Mouse (Mus musculus) midbrain, embryonic 13.5 days (tissue): Measurements from ENCODE around the gene Rabggtb. TPM values are rescaled to one million over a fixed set of nuclear protein-coding genes. Genes with fewer than 3 reads are reported as not detected.
A peak's percentile ranks its signal among the peaks of the same experiment; 100 is the strongest.

ENCODE experiments used
- ATAC-seq: fragments of 200-750 bp; cut with Nextera tagmentation; 2 replicates; pipeline ENCODE4 v1.8.0; 2017; ENCODE audit warnings: mild to moderate bottlenecking, moderate TSS enrichment, moderate library complexity
- H3K27ac ChIP-seq: fragments of 300-500 bp; sonication (generic); 2 replicates; pipeline ENCODE4 v1.5.1; 2015; ENCODE audit warnings: inconsistent platforms, mild to moderate bottlenecking, moderate library complexity
- H3K27me3 ChIP-seq: fragments of 300-500 bp; sonication (generic); 2 replicates; pipeline ENCODE4 v1.6.1; 2015; ENCODE audit warnings: mild to moderate bottlenecking, inconsistent platforms
- H3K36me3 ChIP-seq: fragments of 300-500 bp; sonication (generic); 2 replicates; pipeline ENCODE4 v1.6.1; 2015; ENCODE audit warnings: mild to moderate bottlenecking, inconsistent platforms
- H3K4me1 ChIP-seq: fragments of 300-500 bp; sonication (generic); replicated peaks from 2 replicates; pipeline ENCODE4 v1.6.1; 2015; ENCODE audit warnings: inconsistent platforms
- H3K4me2 ChIP-seq: fragments of 300-500 bp; sonication (generic); replicated peaks from 2 replicates; pipeline ENCODE4 v1.6.1; 2015; ENCODE audit warnings: moderate library complexity, mild to moderate bottlenecking, inconsistent platforms
- H3K4me3 ChIP-seq: fragments of 300-500 bp; sonication (generic); replicated peaks from 2 replicates; pipeline ENCODE4 v1.5.1; 2015; ENCODE audit warnings: mild to moderate bottlenecking, inconsistent platforms
- H3K9ac ChIP-seq: fragments of 300-500 bp; sonication (generic); replicated peaks from 2 replicates; pipeline ENCODE4 v1.6.1; 2015; ENCODE audit warnings: mild to moderate bottlenecking, inconsistent platforms
- H3K9me3 ChIP-seq: fragments of 300-500 bp; sonication (generic); 2 replicates; pipeline ENCODE4 v1.6.1; 2016; ENCODE audit warnings: mild to moderate bottlenecking, inconsistent platforms
- WGBS: fragments of 180-500 bp; shearing (Covaris S2); methylation state at CpG from one replicate; pipeline ENCODE4 v1.1.7; 2015; 5-methylcytosine and 5-hydroxymethylcytosine counted together
- polyA plus RNA-seq: library from polyadenylated mRNA; unstranded; fragments of >200 nt; fragmentation: Nextera tagmentation; extraction: Ambion mirVana; gene quantifications from 2 replicates; pipeline ENCODE4 v1.2.1, GENCODE M21; 2015

Gene Rabggtb
- polyA plus RNA-seq, 1 experiment from 2014 or later = 42.4 TPM

DNA sequence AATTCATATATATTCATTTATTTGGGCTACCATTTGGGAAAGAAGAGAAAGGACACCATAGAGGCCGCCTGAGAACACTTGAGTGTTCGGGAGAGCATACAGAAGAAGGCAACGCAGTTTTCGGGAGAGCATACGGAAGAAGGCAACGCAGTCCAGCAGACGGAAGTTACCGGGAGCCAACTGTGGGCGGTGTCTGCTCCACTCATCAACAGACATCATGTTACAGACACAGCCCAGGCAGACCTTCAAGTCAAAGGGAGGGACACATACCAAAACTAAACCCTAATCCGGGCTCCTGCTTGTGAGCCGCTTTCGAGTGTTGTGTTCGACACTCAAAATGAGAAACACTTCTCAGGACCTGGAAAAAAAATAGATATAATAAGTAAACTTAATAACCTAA, 28.8 kb upstream of the Rabggtb start:
- ATAC-seq = no peak
- Histone ChIP-seq H3K36me3 (peaks cover 13% of the 10 kb centered on the region), H3K4me1 (peaks cover 18% of the 10 kb centered on the region), H3K4me3 (no peak overlapping the region), H3K9ac (no peak overlapping the region), H3K9me3 (no peaks in the 10 kb centered on the region), H3K27me3 (no peaks in the 10 kb centered on the region), H3K27ac (no peak overlapping the region), H3K4me2 (no peak overlapping the region)
- WGBS = 95% methylated on average over 13 of the region's 13 CpGs

DNA sequence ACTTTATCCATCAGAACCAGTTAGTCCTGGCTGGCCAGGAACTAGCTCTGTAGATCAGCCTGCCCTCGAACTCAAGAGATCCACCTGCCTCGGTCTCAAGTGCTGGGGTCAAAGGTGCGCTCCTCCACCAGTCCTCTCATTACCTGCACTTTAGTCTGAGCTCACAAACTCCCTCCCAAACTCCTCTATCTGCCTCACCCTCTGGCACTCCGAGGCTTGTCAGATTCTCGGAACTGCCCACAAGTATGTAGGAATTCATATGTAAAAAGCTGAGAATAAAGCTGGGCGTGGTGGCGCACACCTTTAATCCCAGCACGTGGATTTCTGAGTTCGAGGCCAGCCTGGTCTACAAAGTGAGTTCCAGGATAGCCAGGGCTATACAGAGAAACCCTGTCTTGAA, 27.7 kb upstream of the Rabggtb start:
- no peak overlapping the region for H3K4me2 ChIP-seq
- H3K9ac ChIP-seq = no peak overlapping the region
- 91% methylated on average over 9 of the region's 9 CpGs for WGBS
- H3K36me3 ChIP-seq = peaks cover 20% of the 10 kb centered on the region
- no peaks in the 10 kb centered on the region for H3K9me3 ChIP-seq
- H3K4me3 ChIP-seq = no peak overlapping the region
- no peaks in the 10 kb centered on the region for H3K27me3 ChIP-seq
- no peak for ATAC-seq
- no peak overlapping the region for H3K27ac ChIP-seq
- H3K4me1 ChIP-seq = peaks cover 18% of the 10 kb centered on the region

DNA sequence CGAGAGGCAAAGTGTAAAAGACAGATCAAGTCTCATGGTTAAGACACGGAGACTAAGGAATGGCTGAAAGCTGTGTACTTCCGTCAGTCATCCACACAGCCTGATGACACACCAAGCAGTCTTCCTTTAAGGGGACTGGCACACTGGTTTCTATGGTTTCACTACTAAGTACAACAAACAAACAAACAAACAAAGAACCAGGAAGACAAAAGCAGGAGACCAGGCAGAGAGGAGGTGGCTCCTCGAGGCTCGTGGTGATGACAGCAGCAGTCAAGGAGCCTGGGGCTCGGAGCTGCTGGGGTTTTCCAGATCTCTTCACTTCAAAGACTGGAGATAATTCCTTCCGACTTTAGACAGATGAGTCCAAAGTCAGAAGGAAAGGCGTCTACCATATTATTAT, 27.2 kb upstream of the Rabggtb start:
- Histone ChIP-seq H3K9me3 (no peaks in the 10 kb centered on the region), H3K9ac (no peak overlapping the region), H3K4me1 (peaks cover 17% of the 10 kb centered on the region), H3K36me3 (peaks cover 20% of the 10 kb centered on the region), H3K4me3 (no peak overlapping the region), H3K27me3 (no peaks in the 10 kb centered on the region), H3K27ac (no peak overlapping the region), H3K4me2 (no peak overlapping the region)
- 86% methylated on average over 8 of the region's 8 CpGs for WGBS
- no peak for ATAC-seq

DNA sequence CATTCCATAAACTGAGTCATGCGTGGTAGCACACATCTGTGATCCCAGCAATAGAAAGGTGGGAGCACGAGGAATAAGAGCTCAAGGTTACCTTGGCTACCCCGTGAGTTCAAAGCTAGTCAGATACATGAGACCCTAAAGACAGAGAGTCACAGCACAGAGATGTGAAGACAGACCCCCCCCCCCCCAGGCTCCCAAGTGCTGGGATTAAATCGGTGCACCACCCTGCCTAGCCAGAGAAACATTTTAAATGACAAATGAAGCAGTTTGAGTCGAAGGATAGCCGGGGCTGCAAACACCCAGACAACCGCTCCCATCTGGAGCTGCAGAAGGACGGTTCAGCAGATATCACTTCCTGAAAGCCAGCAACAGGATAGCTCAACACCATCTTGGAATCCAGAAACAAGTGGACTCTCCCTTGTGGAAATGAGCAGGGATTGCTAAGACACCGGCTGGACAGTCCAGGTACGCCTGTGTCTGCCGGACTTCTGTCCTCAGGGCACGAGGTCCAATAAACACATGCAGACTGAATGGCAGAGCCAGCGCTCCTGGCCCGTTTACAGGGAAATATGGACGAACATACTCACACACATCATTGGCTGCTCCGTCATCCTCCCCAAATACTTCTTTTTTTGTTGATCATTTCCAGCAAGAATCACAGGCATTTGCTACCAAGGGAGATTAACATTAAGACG, 24.5 kb upstream of the Rabggtb start:
- Histone ChIP-seq H3K27me3 (no peaks in the 10 kb centered on the region), H3K4me2 (no peak overlapping the region), H3K4me1 (no peaks in the 10 kb centered on the region), H3K9ac (no peak overlapping the region), H3K4me3 (no peak overlapping the region), H3K36me3 (peaks cover 43% of the 10 kb centered on the region), H3K27ac (no peak overlapping the region), H3K9me3 (no peaks in the 10 kb centered on the region)
- ATAC-seq = no peak
- WGBS = 95% methylated on average over 17 of the region's 17 CpGs

DNA sequence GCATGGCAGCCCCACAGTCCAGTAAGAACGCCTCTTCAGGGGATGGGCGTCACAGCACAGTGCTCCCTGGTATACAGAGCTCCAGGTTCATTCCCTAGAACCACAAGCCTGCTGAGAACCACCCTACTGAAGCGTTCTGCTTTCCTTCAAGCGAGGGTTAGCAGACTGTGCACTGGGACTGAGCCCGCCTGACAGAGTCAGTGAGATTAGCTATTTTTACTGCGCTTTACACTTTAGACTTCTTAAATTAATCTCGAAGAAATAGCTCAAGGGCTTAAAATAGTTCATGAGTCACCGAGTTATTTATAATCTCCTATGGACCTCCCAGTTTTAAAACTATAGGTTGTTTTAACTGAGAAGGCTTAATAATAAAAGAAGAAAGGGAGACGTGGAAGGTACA, 23.1 kb upstream of the Rabggtb start:
- Histone ChIP-seq H3K9me3 (no peaks in the 10 kb centered on the region), H3K4me3 (no peak overlapping the region), H3K9ac (no peak overlapping the region), H3K27me3 (no peaks in the 10 kb centered on the region), H3K4me1 (no peaks in the 10 kb centered on the region), H3K4me2 (no peak overlapping the region), H3K36me3 (peaks cover 50% of the 10 kb centered on the region), H3K27ac (no peak overlapping the region)
- ATAC-seq = no peak
- 93% methylated on average over 9 of the region's 9 CpGs for WGBS

DNA sequence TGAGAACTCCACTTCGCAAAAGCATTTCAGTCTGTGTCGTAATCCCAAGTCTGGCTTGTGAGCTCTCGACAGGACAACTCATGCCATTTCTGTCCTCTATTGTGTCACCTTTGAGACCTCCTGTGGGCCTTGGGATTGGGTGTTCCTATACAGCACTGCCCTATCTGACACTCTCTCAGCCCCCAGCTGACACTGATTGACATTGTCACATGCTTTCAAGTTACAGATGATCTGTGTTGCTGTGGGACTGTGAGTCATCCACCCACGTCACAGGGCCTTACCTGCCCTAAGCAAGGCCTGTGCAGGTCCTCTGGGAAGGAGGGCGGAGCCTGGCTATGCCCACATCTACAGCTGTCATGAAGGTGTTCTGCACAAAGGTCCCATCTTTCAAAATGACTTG, 19.7 kb upstream of the Rabggtb start:
- H3K36me3 ChIP-seq = peaks cover 59% of the 10 kb centered on the region
- ATAC-seq = no peak
- WGBS = 96% methylated on average over 5 of the region's 5 CpGs

DNA sequence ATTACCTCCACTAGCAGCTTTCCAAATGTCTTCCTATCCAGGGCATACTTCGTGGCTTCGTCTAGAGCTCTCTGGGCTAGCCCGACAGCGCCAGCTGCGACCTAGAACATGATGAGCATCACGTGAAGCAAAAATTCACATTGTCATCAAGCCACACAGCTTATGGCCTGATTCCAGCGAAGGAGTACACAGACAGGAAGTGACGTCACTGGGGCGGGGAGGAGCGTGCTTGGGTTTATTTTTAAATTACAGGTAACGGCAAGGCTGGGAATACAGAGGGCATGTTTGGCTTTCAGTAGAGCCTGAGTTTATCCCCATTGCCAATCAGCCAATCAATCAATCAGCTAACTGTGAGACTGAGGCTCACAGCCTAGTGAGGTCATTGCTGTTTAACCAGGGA, 16.7 kb upstream of the Rabggtb start:
- no peak overlapping the region for H3K27ac ChIP-seq
- H3K9me3 ChIP-seq = no peaks in the 10 kb centered on the region
- H3K9ac ChIP-seq = no peak overlapping the region
- no peak overlapping the region for H3K4me2 ChIP-seq
- no peak for ATAC-seq
- no peak overlapping the region for H3K4me3 ChIP-seq
- H3K4me1 ChIP-seq = no peaks in the 10 kb centered on the region
- no peaks in the 10 kb centered on the region for H3K27me3 ChIP-seq
- WGBS = 98% methylated on average over 11 of the region's 11 CpGs
- H3K36me3 ChIP-seq = peaks cover 58% of the 10 kb centered on the region

More for the DNA sequence above, 19.7 kb upstream of the Rabggtb start:
- H3K9me3 ChIP-seq = no peaks in the 10 kb centered on the region
- no peaks in the 10 kb centered on the region for H3K4me1 ChIP-seq
- no peak overlapping the region for H3K4me3 ChIP-seq
- no peak overlapping the region for H3K27ac ChIP-seq
- H3K27me3 ChIP-seq = no peaks in the 10 kb centered on the region
- H3K4me2 ChIP-seq = no peak overlapping the region
- H3K9ac ChIP-seq = no peak overlapping the region

DNA sequence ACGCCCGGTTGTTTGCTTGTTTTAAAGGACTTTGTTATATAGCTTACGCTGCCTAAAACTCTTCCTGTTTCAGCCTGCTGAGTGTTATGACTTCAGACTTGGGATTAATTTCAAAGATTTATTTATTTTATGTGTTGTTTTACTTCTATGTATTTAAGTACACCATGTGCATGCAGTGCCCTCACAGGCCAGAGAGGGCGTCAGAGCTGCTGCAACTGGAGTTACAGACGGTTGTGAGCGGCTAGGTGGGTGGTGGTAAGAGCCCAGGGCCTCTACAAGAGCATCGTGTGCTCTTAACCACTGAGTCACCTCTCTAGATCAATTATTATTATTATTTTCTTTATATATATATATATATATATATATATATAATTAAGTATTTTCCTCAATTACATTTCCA, 13.5 kb upstream of the Rabggtb start:
- Histone ChIP-seq H3K4me2 (no peak overlapping the region), H3K9me3 (no peaks in the 10 kb centered on the region), H3K9ac (no peak overlapping the region), H3K4me1 (no peaks in the 10 kb centered on the region), H3K27ac (no peak overlapping the region), H3K36me3 (peaks cover 47% of the 10 kb centered on the region), H3K4me3 (no peak overlapping the region), H3K27me3 (no peaks in the 10 kb centered on the region)
- no peak for ATAC-seq
- WGBS = 91% methylated on average over 7 of the region's 7 CpGs

DNA sequence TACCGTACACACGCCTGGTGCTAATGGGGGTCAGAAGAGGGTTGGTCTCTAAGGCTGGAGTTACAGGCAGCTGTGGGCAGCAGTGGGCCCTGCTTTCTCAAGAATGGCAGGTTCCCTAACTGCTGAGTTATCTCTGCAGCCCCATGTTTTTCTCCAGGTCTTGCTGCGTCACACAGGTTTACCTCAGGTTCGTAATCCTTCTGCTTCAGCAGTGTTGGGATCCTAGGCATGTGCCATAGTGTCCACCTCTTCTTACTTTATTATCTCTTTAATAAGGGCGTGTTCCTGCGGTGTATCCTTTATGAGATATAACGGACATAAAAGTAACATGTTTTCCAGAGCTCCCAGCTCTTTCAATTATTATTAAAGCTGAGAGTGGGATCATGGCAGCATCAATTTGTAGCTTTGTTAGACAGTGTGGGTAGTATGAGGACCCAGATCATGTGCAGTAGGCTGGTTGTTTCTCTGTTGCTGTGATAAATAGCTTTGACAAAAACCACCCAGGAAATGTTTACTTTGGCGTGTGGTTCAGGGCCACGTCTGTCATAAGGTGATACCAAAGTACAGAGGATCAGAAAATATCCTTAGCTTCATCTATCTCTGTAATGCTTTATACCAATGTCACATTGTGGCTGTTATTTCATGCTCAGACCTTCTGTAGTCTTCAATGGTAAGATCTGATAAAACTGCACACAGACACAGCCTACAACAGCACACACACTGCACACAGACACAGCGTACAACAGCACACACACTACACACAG, 8.5 kb upstream of the Rabggtb start:
- no peak for ATAC-seq
- H3K27ac ChIP-seq = no peak overlapping the region
- WGBS = 94% methylated on average over 10 of the region's 10 CpGs
- H3K4me2 ChIP-seq = no peak overlapping the region
- H3K27me3 ChIP-seq = no peaks in the 10 kb centered on the region
- no peaks in the 10 kb centered on the region for H3K4me1 ChIP-seq
- H3K9me3 ChIP-seq = no peaks in the 10 kb centered on the region
- no peak overlapping the region for H3K9ac ChIP-seq
- no peak overlapping the region for H3K4me3 ChIP-seq
- H3K36me3 ChIP-seq = peaks cover 28% of the 10 kb centered on the region

DNA sequence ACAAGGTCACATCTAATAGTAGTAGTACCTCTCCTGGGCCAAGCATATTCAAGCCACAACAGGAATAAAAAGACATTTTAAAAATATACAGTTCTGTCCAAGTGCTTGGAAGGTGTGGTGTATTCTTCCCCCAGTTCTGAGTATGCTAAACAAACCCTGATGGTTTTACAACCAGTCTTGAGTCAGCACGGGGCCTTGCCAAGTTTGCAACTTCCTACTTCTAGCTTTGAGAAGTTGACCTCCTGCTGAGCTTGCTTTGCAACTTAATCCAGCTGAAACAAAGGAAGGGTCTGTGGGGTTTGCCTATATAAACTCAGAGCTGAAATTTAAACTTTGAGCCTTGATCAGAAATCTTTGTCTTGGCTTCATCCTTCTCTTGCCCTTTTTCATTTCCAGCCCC, 4.4 kb upstream of the Rabggtb start:
- Histone ChIP-seq H3K27ac (no peak overlapping the region), H3K9me3 (no peaks in the 10 kb centered on the region), H3K4me3 (no peak overlapping the region), H3K4me1 (peaks cover 7% of the 10 kb centered on the region), H3K9ac (no peak overlapping the region), H3K27me3 (no peaks in the 10 kb centered on the region), H3K4me2 (no peak overlapping the region), H3K36me3 (peaks cover 10% of the 10 kb centered on the region)
- no peak for ATAC-seq
- 9% methylated on average over 1 of the region's 1 CpGs for WGBS

DNA sequence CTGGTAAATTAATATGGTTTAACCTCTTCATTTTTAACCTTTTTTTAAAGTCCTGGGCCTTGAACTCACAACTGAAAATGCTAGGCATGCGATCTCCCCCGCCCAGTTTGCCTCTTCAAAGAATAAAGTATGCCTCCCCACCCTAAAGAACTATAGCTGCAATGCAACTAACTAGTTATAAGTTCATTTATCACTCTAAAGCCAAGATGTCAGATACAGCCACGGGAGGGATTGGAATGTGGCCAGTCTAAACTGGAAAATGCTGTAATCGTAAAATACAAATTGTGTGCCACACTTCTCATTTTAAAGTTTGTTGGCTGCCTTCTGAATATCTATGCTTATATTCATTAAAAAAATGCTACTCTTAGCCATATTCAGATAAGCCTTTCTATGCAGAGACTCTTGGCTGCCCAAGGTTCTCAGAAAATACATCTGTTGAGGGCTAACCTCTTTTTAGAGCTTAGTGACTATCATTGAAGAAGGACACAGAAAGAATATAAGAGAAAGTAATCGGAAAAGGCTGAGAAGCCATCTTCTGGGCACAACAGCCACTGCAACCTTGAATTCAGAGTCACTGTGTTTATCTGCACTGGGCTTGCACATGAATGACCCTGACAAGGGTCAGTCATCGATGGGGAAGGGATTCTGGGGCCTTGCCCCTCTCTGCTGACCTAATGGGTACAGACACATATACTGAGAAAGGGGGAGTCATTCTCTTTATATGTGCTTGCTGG, 868 bp upstream of the Rabggtb start:
- Histone ChIP-seq H3K9me3 (no peaks in the 10 kb centered on the region), H3K4me2 (peak overlapping the region; percentile 90), H3K27ac (peak overlapping the region; percentile 94), H3K4me3 (peak overlapping the region; percentile 89), H3K27me3 (no peaks in the 10 kb centered on the region), H3K36me3 (peaks cover 27% of the 10 kb centered on the region), H3K9ac (peak overlapping the region; percentile 98), H3K4me1 (peaks cover 42% of the 10 kb centered on the region)
- no peak for ATAC-seq
- 68% methylated on average over 6 of the region's 6 CpGs for WGBS

DNA sequence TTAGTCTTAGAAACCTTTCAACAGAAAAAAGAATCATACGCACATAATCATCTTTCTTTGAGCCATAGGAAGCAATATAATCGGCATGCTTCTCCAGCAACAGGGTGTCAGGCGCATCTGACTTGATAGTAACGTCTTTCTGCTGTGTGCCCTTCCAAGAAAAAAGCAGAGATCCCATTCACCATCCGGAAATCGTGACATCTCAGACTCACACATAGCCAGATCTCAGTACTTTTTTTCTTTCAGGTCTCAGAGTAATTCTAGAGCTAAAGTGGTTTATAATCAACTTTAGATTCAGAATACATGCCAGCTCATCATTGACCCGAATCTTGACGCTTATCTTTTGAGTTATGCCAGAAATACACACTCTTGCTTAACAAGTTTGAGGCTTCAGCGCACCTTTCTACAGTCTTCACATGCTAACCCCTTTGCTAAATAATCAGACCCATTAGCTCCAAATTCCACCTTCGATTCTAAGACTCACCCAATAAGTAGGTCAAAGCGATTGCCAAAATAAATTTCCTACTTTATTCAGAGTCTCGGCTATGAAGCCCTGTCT, 848 bp downstream of the Rabggtb start:
- no peaks in the 10 kb centered on the region for H3K27me3 ChIP-seq
- ATAC-seq = no peak
- H3K4me3 ChIP-seq = peak overlapping the region; percentile 89
- WGBS = 5% methylated on average over 12 of the region's 12 CpGs
- peak overlapping the region; percentile 98 for H3K9ac ChIP-seq
- H3K4me2 ChIP-seq = peak overlapping the region; percentile 90
- peaks cover 43% of the 10 kb centered on the region for H3K36me3 ChIP-seq
- H3K27ac ChIP-seq = peak overlapping the region; percentile 94; the same call in 1 of the 2 replicates
- H3K4me1 ChIP-seq = peaks cover 53% of the 10 kb centered on the region
- no peaks in the 10 kb centered on the region for H3K9me3 ChIP-seq
